Mouse (Mus musculus): ENCODE results near the gene Pabpc4.
"Not testable (repeated sequence)": the region's sequence is repeated elsewhere in the genome, so short reads cannot be mapped to it uniquely, and the experiment has no call there.

Pabpc4 gene

GRCm38 (mm10) chr4:123297195-123297960 lies 35.2 kb downstream of the Pabpc4 start:
- no peak for DNase-seq (ENCODE audit: low spot score in 2 of 2)

- DNase-seq (ENCODE audit: low spot score in 2 of 2) = no peak
Observed at GRCm38 (mm10) chr4:123298226-123298625, 36.1 kb downstream of the Pabpc4 start.

GRCm38 (mm10) chr4:123298980-123299670 lies 37.0 kb downstream of the Pabpc4 start:
- DNase-seq (ENCODE audit: low spot score in 2 of 2) = no peak

GRCm38 (mm10) chr4:123305789-123306188 lies 43.6 kb downstream of the Pabpc4 start:
- DNase-seq (ENCODE audit: low spot score in 2 of 2) = no peak

- DNase-seq (ENCODE audit: low spot score in 2 of 2) = no peak
Observed at GRCm38 (mm10) chr4:123306999-123307398, 44.8 kb downstream of the Pabpc4 start.

GRCm38 (mm10) chr4:123308292-123308691 lies 46.1 kb downstream of the Pabpc4 start:
- DNase-seq (ENCODE audit: low spot score in 2 of 2) = no peak

GRCm38 (mm10) chr4:123311845-123312244 lies 49.7 kb downstream of the Pabpc4 start:
- no peak for DNase-seq (ENCODE audit: low spot score in 2 of 2)

- no peak for DNase-seq (ENCODE audit: low spot score in 2 of 2)
Observed at GRCm38 (mm10) chr4:123313010-123313409, 50.9 kb downstream of the Pabpc4 start.

- no peak for DNase-seq (ENCODE audit: low spot score in 2 of 2)
Observed at GRCm38 (mm10) chr4:123314497-123314896, 52.3 kb downstream of the Pabpc4 start.

GRCm38 (mm10) chr4:123322910-123323309 lies 60.8 kb downstream of the Pabpc4 start:
- not testable (repeated sequence) for DNase-seq (ENCODE audit: low spot score in 2 of 2)

- DNase-seq (ENCODE audit: low spot score in 2 of 2) = no peak
Observed at GRCm38 (mm10) chr4:123323534-123323933, 61.4 kb downstream of the Pabpc4 start, which contains the start of gene Oxct2a. Gene Oxct2a, minus strand, starts transcription at chr4:123323634.

- DNase-seq (ENCODE audit: low spot score in 2 of 2) = no peak
Observed at GRCm38 (mm10) chr4:123326087-123326486, 63.9 kb downstream of the Pabpc4 start.

- no peak for DNase-seq (ENCODE audit: low spot score in 2 of 2)
Observed at GRCm38 (mm10) chr4:123327630-123328029, 65.5 kb downstream of the Pabpc4 start.

- DNase-seq (ENCODE audit: low spot score in 2 of 2) = no peak
Observed at GRCm38 (mm10) chr4:123328946-123329345, 66.8 kb downstream of the Pabpc4 start.

GRCm38 (mm10) chr4:123331326-123331725 lies 69.2 kb downstream of the Pabpc4 start:
- no peak for DNase-seq (ENCODE audit: low spot score in 2 of 2)

GRCm38 (mm10) chr4:123331961-123332360 lies 69.8 kb downstream of the Pabpc4 start:
- DNase-seq (ENCODE audit: low spot score in 2 of 2) = not testable (repeated sequence)

GRCm38 (mm10) chr4:123333151-123333550 lies 71.0 kb downstream of the Pabpc4 start:
- no peak for DNase-seq (ENCODE audit: low spot score in 2 of 2)

GRCm38 (mm10) chr4:123334177-123334576 lies 72.0 kb downstream of the Pabpc4 start:
- DNase-seq (ENCODE audit: low spot score in 2 of 2) = no peak

GRCm38 (mm10) chr4:123335244-123335643 lies 73.1 kb downstream of the Pabpc4 start:
- DNase-seq (ENCODE audit: low spot score in 2 of 2) = not testable (repeated sequence)

GRCm38 (mm10) chr4:123335796-123336585 lies 73.8 kb downstream of the Pabpc4 start:
- DNase-seq (ENCODE audit: low spot score in 2 of 2) = no peak

GRCm38 (mm10) chr4:123337693-123338092 lies 75.5 kb downstream of the Pabpc4 start:
- no peak for DNase-seq (ENCODE audit: low spot score in 2 of 2)

- DNase-seq (ENCODE audit: low spot score in 2 of 2) = no peak
Observed at GRCm38 (mm10) chr4:123340232-123340631, 78.1 kb downstream of the Pabpc4 start.

Data from spleen, postnatal 4 days (tissue).